Mouse (Mus musculus) forebrain, embryonic 10.5 days (tissue): ENCODE measurements around the gene Lhfp. TPM values are rescaled to one million over a fixed set of nuclear protein-coding genes. Genes with fewer than 3 reads are reported as not detected.

ENCODE experiments used
- DNase-seq: peaks from one replicate; pipeline ENCODE4 v3.0.0-alpha.2; 2017; ENCODE audit warnings: low spot score; ENCODE audit errors: extremely low spot score
- H3K27ac ChIP-seq: fragments of 300-500 bp; sonication (generic); 2 replicates; pipeline ENCODE4 v1.5.1; 2016; ENCODE audit warnings: mild to moderate bottlenecking
- H3K27me3 ChIP-seq: fragments of 300-500 bp; sonication (generic); 2 replicates; pipeline ENCODE4 v1.6.1; 2016; ENCODE audit warnings: mild to moderate bottlenecking; ENCODE audit not compliant: poor library complexity, severe bottlenecking
- H3K36me3 ChIP-seq: fragments of 300-500 bp; sonication (generic); replicated peaks from 2 replicates; pipeline ENCODE4 v1.6.1; 2016; ENCODE audit warnings: mild to moderate bottlenecking, moderate library complexity
- H3K4me1 ChIP-seq: fragments of 300-500 bp; sonication (generic); 2 replicates; pipeline ENCODE4 v1.6.1; 2016
- H3K4me3 ChIP-seq: fragments of 300-500 bp; sonication (generic); 2 replicates; pipeline ENCODE4 v1.5.1; 2016; ENCODE audit warnings: mild to moderate bottlenecking, moderate library complexity
- H3K9me3 ChIP-seq: fragments of 300-500 bp; sonication (generic); 2 replicates; pipeline ENCODE4 v1.6.1; 2016; ENCODE audit warnings: mild to moderate bottlenecking, moderate library complexity
- WGBS: fragments of 180-500 bp; shearing (Covaris S2); methylation state at CpG from one replicate; pipeline ENCODE4 v1.1.7; 2016; 5-methylcytosine and 5-hydroxymethylcytosine counted together
- polyA plus RNA-seq: library from polyadenylated mRNA; unstranded; fragments of >200 nt; fragmentation: Nextera tagmentation; extraction: Ambion mirVana; gene quantifications from 2 replicates; pipeline ENCODE4 v1.2.1, GENCODE M21; 2016

Gene Lhfp
- polyA plus RNA-seq, 1 experiment from 2014 or later = 21.7 TPM

- H3K27me3 ChIP-seq = no peaks in the 10 kb centered on the region
- no peak overlapping the region for H3K4me3 ChIP-seq
- no peaks in the 10 kb centered on the region for H3K36me3 ChIP-seq
- H3K27ac ChIP-seq = no peak overlapping the region
- peaks cover 14% of the 10 kb centered on the region for H3K4me1 ChIP-seq
- 90% methylated on average over 5 of the region's 5 CpGs for whole genome bisulfite sequencing
- no peaks in the 10 kb centered on the region for H3K9me3 ChIP-seq
- no peak for DNase-seq
Measured at GRCm38 (mm10) chr3:53083717-53084116, 42.4 kb downstream of the Lhfp start.

GRCm38 (mm10) chr3:53084806-53085205 lies 43.5 kb downstream of the Lhfp start:
- no peaks in the 10 kb centered on the region for H3K27me3 ChIP-seq
- H3K4me1 ChIP-seq = peaks cover 14% of the 10 kb centered on the region
- no peaks in the 10 kb centered on the region for H3K36me3 ChIP-seq
- WGBS = 86% methylated on average over 8 of the region's 8 CpGs
- DNase-seq = no peak
- H3K4me3 ChIP-seq = no peak overlapping the region
- no peak overlapping the region for H3K27ac ChIP-seq
- H3K9me3 ChIP-seq = no peaks in the 10 kb centered on the region

GRCm38 (mm10) chr3:53086481-53087155 lies 45.3 kb downstream of the Lhfp start:
- no peaks in the 10 kb centered on the region for H3K9me3 ChIP-seq
- H3K27me3 ChIP-seq = no peaks in the 10 kb centered on the region
- H3K4me3 ChIP-seq = no peak overlapping the region
- no peaks in the 10 kb centered on the region for H3K36me3 ChIP-seq
- H3K27ac ChIP-seq = no peak overlapping the region
- H3K4me1 ChIP-seq = peaks cover 22% of the 10 kb centered on the region
- DNase-seq = no peak
- WGBS = 89% methylated on average over 7 of the region's 7 CpGs

GRCm38 (mm10) chr3:53087156-53087805 lies 46.0 kb downstream of the Lhfp start:
- Histone ChIP-seq H3K4me1 (peaks cover 22% of the 10 kb centered on the region), H3K36me3 (no peaks in the 10 kb centered on the region), H3K27ac (peak overlapping the region; percentile 46; the same call in 1 of the 2 replicates), H3K9me3 (no peaks in the 10 kb centered on the region), H3K4me3 (no peak overlapping the region), H3K27me3 (no peaks in the 10 kb centered on the region)
- DNase-seq = no peak
- WGBS = 53% methylated on average over 8 of the region's 8 CpGs

- Histone ChIP-seq H3K4me3 (no peak overlapping the region), H3K27ac (no peak overlapping the region), H3K4me1 (peaks cover 22% of the 10 kb centered on the region), H3K36me3 (no peaks in the 10 kb centered on the region), H3K9me3 (no peaks in the 10 kb centered on the region), H3K27me3 (no peaks in the 10 kb centered on the region)
- 86% methylated on average over 2 of the region's 2 CpGs for WGBS
- DNase-seq = no peak
Measured at GRCm38 (mm10) chr3:53089921-53090320, 48.6 kb downstream of the Lhfp start.

- Histone ChIP-seq H3K4me1 (peaks cover 42% of the 10 kb centered on the region), H3K36me3 (no peaks in the 10 kb centered on the region), H3K27me3 (peaks cover 28% of the 10 kb centered on the region), H3K4me3 (no peak overlapping the region), H3K27ac (no peak overlapping the region), H3K9me3 (no peaks in the 10 kb centered on the region)
- 86% methylated on average over 3 of the region's 3 CpGs for WGBS
- DNase-seq = no peak
Measured at GRCm38 (mm10) chr3:53100210-53100609, 58.9 kb downstream of the Lhfp start.

- no peak overlapping the region for H3K4me3 ChIP-seq
- peaks cover 45% of the 10 kb centered on the region for H3K4me1 ChIP-seq
- H3K27ac ChIP-seq = no peak overlapping the region
- WGBS = 31% methylated on average over 6 of the region's 6 CpGs
- no peaks in the 10 kb centered on the region for H3K9me3 ChIP-seq
- no peaks in the 10 kb centered on the region for H3K36me3 ChIP-seq
- no peak for DNase-seq
- H3K27me3 ChIP-seq = peaks cover 28% of the 10 kb centered on the region
Measured at GRCm38 (mm10) chr3:53100803-53101202, 59.5 kb downstream of the Lhfp start.

- Histone ChIP-seq H3K4me1 (peaks cover 47% of the 10 kb centered on the region), H3K4me3 (no peak overlapping the region), H3K9me3 (no peaks in the 10 kb centered on the region), H3K27ac (no peak overlapping the region), H3K27me3 (peaks cover 28% of the 10 kb centered on the region), H3K36me3 (no peaks in the 10 kb centered on the region)
- WGBS = 56% methylated on average over 6 of the region's 6 CpGs
- no peak for DNase-seq
Measured at GRCm38 (mm10) chr3:53101711-53102110, 60.4 kb downstream of the Lhfp start.

- WGBS = 19% methylated on average over 5 of the region's 5 CpGs
- Histone ChIP-seq H3K4me3 (no peak overlapping the region), H3K4me1 (peaks cover 42% of the 10 kb centered on the region), H3K27ac (no peak overlapping the region), H3K36me3 (no peaks in the 10 kb centered on the region), H3K9me3 (no peaks in the 10 kb centered on the region), H3K27me3 (peaks cover 28% of the 10 kb centered on the region)
- no peak for DNase-seq
Measured at GRCm38 (mm10) chr3:53102131-53102756, 60.9 kb downstream of the Lhfp start.

- 39% methylated on average over 12 of the region's 12 CpGs for WGBS
- H3K4me3 ChIP-seq = no peak overlapping the region
- no peak overlapping the region for H3K27ac ChIP-seq
- no peaks in the 10 kb centered on the region for H3K9me3 ChIP-seq
- H3K27me3 ChIP-seq = peaks cover 28% of the 10 kb centered on the region
- H3K4me1 ChIP-seq = peaks cover 42% of the 10 kb centered on the region
- DNase-seq = no peak
- H3K36me3 ChIP-seq = no peaks in the 10 kb centered on the region
Measured at GRCm38 (mm10) chr3:53102757-53103153, 61.4 kb downstream of the Lhfp start.

GRCm38 (mm10) chr3:53108594-53109373 lies 67.5 kb downstream of the Lhfp start:
- Histone ChIP-seq H3K36me3 (peaks cover 13% of the 10 kb centered on the region), H3K27ac (no peak overlapping the region), H3K4me3 (no peak overlapping the region), H3K4me1 (peaks cover 30% of the 10 kb centered on the region), H3K27me3 (peaks cover 12% of the 10 kb centered on the region), H3K9me3 (peaks cover 8% of the 10 kb centered on the region; the same call in 1 of the 2 replicates)
- 63% methylated on average over 11 of the region's 11 CpGs for WGBS
- no peak for DNase-seq

- 45% methylated on average over 3 of the region's 3 CpGs for WGBS
Measured at GRCm38 (mm10) chr3:53109879-53110278, 68.6 kb downstream of the Lhfp start.

More at GRCm38 (mm10) chr3:53109879-53110278, 68.6 kb downstream of the Lhfp start:
- Histone ChIP-seq H3K36me3 (peaks cover 13% of the 10 kb centered on the region), H3K9me3 (peaks cover 8% of the 10 kb centered on the region; the same call in 1 of the 2 replicates), H3K4me3 (no peak overlapping the region), H3K27me3 (peaks cover 1% of the 10 kb centered on the region; the same call in 1 of the 2 replicates), H3K27ac (no peak overlapping the region), H3K4me1 (peaks cover 30% of the 10 kb centered on the region)
- DNase-seq = no peak
